Mouse (Mus musculus): ENCODE measurements around the gene Ubn2. TPM values are rescaled to one million over a fixed set of nuclear protein-coding genes. Genes with fewer than 3 reads are reported as not detected.

Gene Ubn2
- polyA plus RNA-seq, 1 experiment from 2014 or later, result 27.3 TPM

Small RNAs within 50 kb of the gene (microRNA-seq; reads per million reads assigned to microRNA genes)
- not detected for gene Mir7670

Other genes starting within 250 kb of the Ubn2 start
- 19.6 and 21.5 TPM in 2 replicates for gene D630045J12Rik, start 179.9 kb upstream of the Ubn2 start, polyA plus RNA-seq (2014; fragmentation: Nextera tagmentation; extraction: Ambion mirVana)
- gene Zc3hav1l, start 134.7 kb upstream of the Ubn2 start, polyA plus RNA-seq (2014; fragmentation: Nextera tagmentation; extraction: Ambion mirVana), result 8.1 and 10.2 TPM in 2 replicates
- 0.74 and 1.8 TPM in 2 replicates for gene Zc3hav1, start 79.3 kb upstream of the Ubn2 start, polyA plus RNA-seq (2014; fragmentation: Nextera tagmentation; extraction: Ambion mirVana)
- 4.7 and 6.0 TPM in 2 replicates for gene Ttc26, start 52.5 kb upstream of the Ubn2 start, polyA plus RNA-seq (2014; fragmentation: Nextera tagmentation; extraction: Ambion mirVana)
- 178 and 234 TPM in 2 replicates for gene Fmc1, start 99.6 kb downstream of the Ubn2 start, polyA plus RNA-seq (2014; fragmentation: Nextera tagmentation; extraction: Ambion mirVana)
- 48.3 and 54.9 TPM in 2 replicates for gene Luc7l2, start 117.4 kb downstream of the Ubn2 start, polyA plus RNA-seq (2014; fragmentation: Nextera tagmentation; extraction: Ambion mirVana)
- gene Klrg2, start 203.3 kb downstream of the Ubn2 start, polyA plus RNA-seq (2014; fragmentation: Nextera tagmentation; extraction: Ambion mirVana), result 0.12 and 0.18 TPM in 2 replicates
- 12.9 and 25.5 TPM in 2 replicates for gene Clec2l, start 229.1 kb downstream of the Ubn2 start, polyA plus RNA-seq (2014; fragmentation: Nextera tagmentation; extraction: Ambion mirVana)

Measured in midbrain, embryonic 14.5 days (tissue).